Comparison of ENCODE assay signal across 8 mouse cellular contexts in the genomic region with DNA sequence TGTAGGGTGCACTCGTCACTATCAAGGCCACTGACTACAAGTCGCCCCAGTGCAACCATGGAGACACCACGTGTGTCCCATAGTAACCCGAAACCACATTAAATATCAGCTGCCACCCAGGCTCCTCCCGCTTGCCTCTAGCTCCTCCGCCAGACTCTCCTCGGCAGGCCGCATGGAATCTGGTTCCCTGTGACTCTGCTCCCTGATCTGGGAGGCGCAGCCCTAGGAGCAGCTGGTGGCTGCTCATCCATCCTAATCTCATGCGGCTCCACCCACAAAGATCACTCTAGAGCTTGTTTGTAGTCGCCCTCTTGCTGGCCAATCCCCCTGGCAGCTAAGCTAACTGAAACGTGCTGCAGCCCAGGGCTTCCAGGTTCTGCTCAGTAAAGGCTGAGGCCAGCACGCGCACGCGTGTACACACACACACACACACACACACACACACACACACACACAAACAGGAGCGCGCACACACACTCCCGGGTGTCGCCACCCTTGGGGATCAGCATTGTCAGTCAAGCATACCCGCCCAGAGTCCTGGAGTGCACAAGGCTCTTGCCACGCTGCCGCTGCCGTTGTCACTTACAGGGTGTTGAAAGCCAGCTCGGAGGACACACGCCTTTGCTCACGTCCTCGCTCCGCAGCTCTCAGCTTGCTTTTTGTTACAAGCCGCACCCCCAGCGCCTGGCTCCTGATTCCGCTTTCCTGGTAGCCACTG.
DNase-seq lines count a peak whose midpoint lies in the region; ATAC-seq lines count a peak whose summit lies in the region.
"Had no signal": no experiment of that assay in that cellular context is flagged by ENCODE, and none has a peak within 500 bp of the region (broad histone marks: within the 10 kb centered on the region; RNA-seq: fewer than 3 reads in every experiment).

No protein-coding gene starts in this region.

- no peaks in the 10 kb centered on the region for H3K9me3 ChIP-seq in liver, embryonic 11.5 days (ENCODE audit: control insufficient read depth, low read length)

- peak; percentile 63 for ATAC-seq in liver, embryonic 11.5 days (replicated peaks; ENCODE audit: low FRiP score)

- H3K4me1 ChIP-seq in liver, embryonic 11.5 days (replicated peaks; ENCODE audit: control insufficient read depth, insufficient read depth, low read length): no peaks in the 10 kb centered on the region

- H3K27me3 ChIP-seq in liver, embryonic 11.5 days (replicated peaks; ENCODE audit: control insufficient read depth, insufficient read depth, low read length): no peaks in the 10 kb centered on the region; the same call in 1 of the 2 replicates

- H3K27ac ChIP-seq in liver, embryonic 11.5 days (ENCODE audit: low read depth, low read length): no peak overlapping the region

- H3K9ac ChIP-seq in liver, embryonic 11.5 days (ENCODE audit: low read depth, low read length): no peak overlapping the region

- peak overlapping the region; percentile 31; the same call in 1 of the 2 replicates for H3K4me3 ChIP-seq in liver, embryonic 11.5 days (ENCODE audit: low read depth, low read length)
- H3K4me3 ChIP-seq: myocyte had no signal

- DNase-seq in adrenal gland, postnatal 10 days: peak; percentile 26
- DNase-seq in cerebellum, postnatal 25 days: peak; percentile 82 to 84
- peak; percentile 38 to 47 for DNase-seq in frontal cortex, postnatal 36 days (ENCODE audit: low spot score in 2 of 2)
- DNase-seq in kidney, postnatal 14 days: peak; percentile 1
- peak; percentile 37 for DNase-seq in liver, embryonic 11.5 days (ENCODE audit: low spot score)
- DNase-seq in ovary, adult 18-20 months (ENCODE audit: low spot score): peak; percentile 28
- no peak for DNase-seq in urinary bladder, postnatal 10 days (ENCODE audit: low spot score)

- peak overlapping the region; percentile 61 for H3K4me2 ChIP-seq in liver, embryonic 11.5 days

- H3K36me3 ChIP-seq in liver, embryonic 11.5 days (ENCODE audit: control insufficient read depth, insufficient read depth, low read length): no peaks in the 10 kb centered on the region

- WGBS in liver, embryonic 11.5 days: under 1% methylated on average over 32 of the region's 32 CpGs
